ENCODE assay signal across 1 mouse cellular context in the genomic region with DNA sequence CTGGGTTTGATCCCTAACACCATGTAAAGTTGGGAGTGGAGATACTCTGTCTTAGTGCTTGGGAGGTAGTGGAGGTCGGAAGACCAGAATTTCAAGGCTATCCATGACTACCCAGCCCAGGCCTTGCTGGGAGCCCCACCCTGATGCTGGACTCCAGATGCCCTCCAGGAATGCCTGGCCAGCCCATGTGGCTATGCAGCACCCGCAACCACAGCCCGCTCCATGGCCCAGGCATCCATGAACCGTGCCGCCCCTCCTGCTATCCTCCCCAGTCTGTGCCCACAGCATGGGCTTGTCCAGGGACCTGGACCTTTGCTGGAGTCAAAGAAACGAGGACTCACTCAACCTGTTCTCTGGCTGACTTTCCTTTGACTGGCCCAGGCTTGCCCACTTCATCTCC.
TF ChIP-seq lines count a peak whose summit lies in the region.

No protein-coding gene starts in this region.

TF ChIP-seq in MEL, 35 proteins besides CTCF, POLR2A, EP300 and RAD21 (continued from another document):
- TF ChIP-seq RCOR1 (IDR thresholded peaks at IDR 0.05; ENCODE audit: low read depth, low read length), result no peak
